Mouse (Mus musculus) midbrain, postnatal 0 days (tissue): ENCODE measurements around the gene Bud23. TPM values are rescaled to one million over a fixed set of nuclear protein-coding genes. Genes with fewer than 3 reads are reported as not detected.

Experiments used
- ATAC-seq: fragments of 200-750 bp; cut with Nextera tagmentation; 2 replicates; pipeline ENCODE4 v1.8.0; 2017; ENCODE audit warnings: moderate number of reproducible peaks, mild to moderate bottlenecking, moderate TSS enrichment, moderate library complexity; ENCODE audit not compliant: low FRiP score
- DNase-seq: peaks from one replicate; pipeline ENCODE4 v3.0.0-alpha.2; 2015; ENCODE audit warnings: low spot score
- H3K27ac ChIP-seq: fragments of 300-500 bp; sonication (generic); 2 replicates; pipeline ENCODE4 v1.5.1; 2014; ENCODE audit warnings: low read depth, mild to moderate bottlenecking, low read length, mixed read lengths
- H3K27me3 ChIP-seq: fragments of 300-500 bp; sonication (generic); 2 replicates; pipeline ENCODE4 v1.6.1; 2014; ENCODE audit warnings: low read length, control low read depth, mixed read lengths; ENCODE audit not compliant: insufficient read depth
- H3K36me3 ChIP-seq: fragments of 300-500 bp; sonication (generic); 2 replicates; pipeline ENCODE4 v1.6.1; 2014; ENCODE audit warnings: low read length, control low read depth, mixed read lengths; ENCODE audit not compliant: insufficient read depth
- H3K4me1 ChIP-seq: fragments of 300-500 bp; sonication (generic); 2 replicates; pipeline ENCODE4 v1.6.1; 2014; ENCODE audit warnings: mild to moderate bottlenecking, control low read depth, antibody characterized with exemption, low read length, mixed read lengths; ENCODE audit not compliant: insufficient read depth
- H3K4me2 ChIP-seq: fragments of 300-500 bp; sonication (generic); 2 replicates; pipeline ENCODE4 v1.6.1; 2014; ENCODE audit warnings: low read depth, mild to moderate bottlenecking, low read length, mixed read lengths; ENCODE audit not compliant: poor library complexity, severe bottlenecking
- H3K4me3 ChIP-seq: fragments of 300-500 bp; sonication (generic); 2 replicates; pipeline ENCODE4 v1.5.1; 2014; ENCODE audit warnings: low read depth, mild to moderate bottlenecking, low read length, moderate library complexity
- H3K9ac ChIP-seq: fragments of 300-500 bp; sonication (generic); replicated peaks from 2 replicates; pipeline ENCODE4 v1.6.1; 2014; ENCODE audit warnings: mild to moderate bottlenecking, low read length, moderate library complexity, mixed read lengths; ENCODE audit not compliant: poor library complexity, severe bottlenecking
- H3K9me3 ChIP-seq: fragments of 300-500 bp; sonication (generic); 2 replicates; pipeline ENCODE4 v1.6.1; 2016; ENCODE audit warnings: low read length, control low read depth
- CTCF ChIP-seq: IDR thresholded peaks from 2 replicates; pipeline ENCODE4 v1.5.1; 2016; ENCODE audit warnings: antibody characterized with exemption, mild to moderate bottlenecking
- WGBS: fragments of 180-500 bp; shearing (Covaris S2); extraction: QIAGEN DNeasy Blood & Tissue Kit; methylation state at CpG from one replicate; pipeline ENCODE4 v1.1.7; 2014; 5-methylcytosine and 5-hydroxymethylcytosine counted together
- polyA plus RNA-seq: library from polyadenylated mRNA; unstranded; fragments of >200 nt; fragmentation: Nextera tagmentation; extraction: Ambion mirVana; gene quantifications from 2 replicates; pipeline ENCODE4 v1.2.1, GENCODE M21; 2015
- total RNA-seq: library from RNA; depleted of rRNA; stranded (reverse); fragments of >200 nt; gene quantifications from 2 replicates; pipeline ENCODE4 v1.2.3, GENCODE M21; 2014; rRNA removed

Bud23 gene
- total and polyA plus RNA-seq, 2 experiments from 2014 or later, result 48.3 to 63.6 TPM

- peak; percentile 42 for DNase-seq
Measured at GRCm38 (mm10) chr5:135007802-135008571, 56.8 kb downstream of the Bud23 start.

More at GRCm38 (mm10) chr5:135007802-135008571, 56.8 kb downstream of the Bud23 start:
- Histone ChIP-seq H3K4me1 (peaks cover 9% of the 10 kb centered on the region; the same call in 1 of the 2 replicates), H3K27me3 (no peaks in the 10 kb centered on the region), H3K9ac (peak overlapping the region; percentile 75), H3K9me3 (no peaks in the 10 kb centered on the region), H3K4me3 (peak overlapping the region; percentile 54), H3K36me3 (peaks cover 2% of the 10 kb centered on the region; the same call in 1 of the 2 replicates), H3K27ac (peak overlapping the region; percentile 98), H3K4me2 (peak overlapping the region; percentile 76)
- no peak for ATAC-seq
- peak; percentile 45 for TF ChIP-seq CTCF
- WGBS, result 32% methylated on average over 16 of the region's 16 CpGs

Other genes starting within 250 kb of the Bud23 start
- not detected in 2 replicates for gene Tmem270, start 158.2 kb downstream of the Bud23 start, total RNA-seq
- gene Tmem270, start 158.2 kb downstream of the Bud23 start, polyA plus RNA-seq, result 0.19 TPM in 1 of 2 replicates, not detected in the other
- not detected in 2 replicates for gene Cldn13, start 149.4 kb downstream of the Bud23 start, total RNA-seq
- gene Cldn13, start 149.4 kb downstream of the Bud23 start, polyA plus RNA-seq, result not detected in 2 replicates
- gene Mettl27, start 132.6 kb downstream of the Bud23 start, total RNA-seq, result 4.7 and 5.0 TPM in 2 replicates
- gene Mettl27, start 132.6 kb downstream of the Bud23 start, polyA plus RNA-seq, result 7.2 and 7.5 TPM in 2 replicates
- gene Cldn4, start 118.0 kb downstream of the Bud23 start, total RNA-seq, result 0.77 TPM in 1 of 2 replicates, not detected in the other
- not detected in 2 replicates for gene Cldn4, start 118.0 kb downstream of the Bud23 start, polyA plus RNA-seq
- 2.2 and 3.1 TPM in 2 replicates for gene Cldn3, start 78.7 kb downstream of the Bud23 start, total RNA-seq
- gene Cldn3, start 78.7 kb downstream of the Bud23 start, polyA plus RNA-seq, result 3.0 and 3.3 TPM in 2 replicates
- 56.8 and 64.4 TPM in 2 replicates for gene Abhd11, start 55.8 kb downstream of the Bud23 start, total RNA-seq
- 85.3 and 85.6 TPM in 2 replicates for gene Abhd11, start 55.8 kb downstream of the Bud23 start, polyA plus RNA-seq
- 165 and 175 TPM in 2 replicates for gene Stx1a, start 41.5 kb downstream of the Bud23 start, total RNA-seq
- 190 and 202 TPM in 2 replicates for gene Stx1a, start 41.5 kb downstream of the Bud23 start, polyA plus RNA-seq
- gene Dnajc30, start 757 bp downstream of the Bud23 start, total RNA-seq, result 13.5 and 21.4 TPM in 2 replicates
- 52.5 and 52.8 TPM in 2 replicates for gene Dnajc30, start 757 bp downstream of the Bud23 start, polyA plus RNA-seq
- gene Vps37d, start 13.3 kb upstream of the Bud23 start, total RNA-seq, result 95.4 and 107 TPM in 2 replicates
- 31.2 and 32.0 TPM in 2 replicates for gene Vps37d, start 13.3 kb upstream of the Bud23 start, polyA plus RNA-seq
- 0.38 and 1.2 TPM in 2 replicates for gene Mlxipl, start 24.9 kb upstream of the Bud23 start, total RNA-seq
- 0.79 and 1.2 TPM in 2 replicates for gene Mlxipl, start 24.9 kb upstream of the Bud23 start, polyA plus RNA-seq
- gene Tbl2, start 84.7 kb upstream of the Bud23 start, total RNA-seq, result 28.6 and 62.9 TPM in 2 replicates
- 8.9 and 10.0 TPM in 2 replicates for gene Tbl2, start 84.7 kb upstream of the Bud23 start, polyA plus RNA-seq
- gene Bcl7b, start 103.3 kb upstream of the Bud23 start, total RNA-seq, result 20.0 and 33.2 TPM in 2 replicates
- 39.2 and 39.7 TPM in 2 replicates for gene Bcl7b, start 103.3 kb upstream of the Bud23 start, polyA plus RNA-seq
- gene Baz1b, start 122.3 kb upstream of the Bud23 start, total RNA-seq, result 33.4 and 41.3 TPM in 2 replicates
- gene Baz1b, start 122.3 kb upstream of the Bud23 start, polyA plus RNA-seq, result 10.9 and 12.5 TPM in 2 replicates
- 25.9 and 38.7 TPM in 2 replicates for gene Fzd9, start 186.3 kb upstream of the Bud23 start, total RNA-seq
- 14.6 and 14.9 TPM in 2 replicates for gene Fzd9, start 186.3 kb upstream of the Bud23 start, polyA plus RNA-seq